Mouse (Mus musculus): ENCODE results near the gene Olfr1115. TPM values are rescaled to one million over a fixed set of nuclear protein-coding genes. Genes with fewer than 3 reads are reported as not detected.
"Not testable (repeated sequence)": the region's sequence is repeated elsewhere in the genome, so short reads cannot be mapped to it uniquely, and the experiment has no call there.

The Olfr1115 gene
- polyA plus RNA-seq (2015; fragmentation: Nextera tagmentation; extraction: Ambion mirVana), result not detected in 2 replicates

DNA sequence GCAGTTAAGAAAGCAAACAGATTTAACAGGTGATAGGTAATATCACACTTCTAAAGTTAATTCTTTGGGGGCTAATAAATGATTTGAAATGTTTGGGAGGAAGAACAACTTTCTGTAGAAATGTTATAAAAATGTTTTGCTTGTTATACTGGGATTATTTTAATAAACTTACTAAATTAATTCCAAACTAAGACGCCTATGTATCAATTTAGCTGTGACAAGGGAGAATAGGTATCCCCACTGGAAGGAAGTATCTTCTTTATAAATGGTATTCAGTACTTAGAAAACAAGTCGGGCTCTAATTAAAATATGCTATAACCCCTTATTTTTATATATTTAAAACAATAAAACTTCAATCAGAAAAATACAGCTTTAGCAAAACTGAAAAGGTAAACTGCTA lies at the start of gene Olfr1115:
Olfr1115 (plus strand) TSS at position 301 of the 400 bp plus-strand sequence.
- Histone ChIP-seq H3K27me3 (no peaks in the 10 kb centered on the region), H3K9ac (no peak within 1 kb of the TSS), H3K4me3 (no peak within 1 kb of the TSS), H3K9me3 (no peaks in the 10 kb centered on the region), H3K4me2 (no peak within 1 kb of the TSS), H3K36me3 (no peaks in the 10 kb centered on the region), H3K27ac (no peak within 1 kb of the TSS), H3K4me1 (no peaks in the 10 kb centered on the region)
- 72% methylated on average over 2 of the region's 2 CpGs for WGBS
- no peak for ATAC-seq (ENCODE audit: borderline replicate concordance, extremely low read depth, low FRiP score, low TSS enrichment)

DNA sequence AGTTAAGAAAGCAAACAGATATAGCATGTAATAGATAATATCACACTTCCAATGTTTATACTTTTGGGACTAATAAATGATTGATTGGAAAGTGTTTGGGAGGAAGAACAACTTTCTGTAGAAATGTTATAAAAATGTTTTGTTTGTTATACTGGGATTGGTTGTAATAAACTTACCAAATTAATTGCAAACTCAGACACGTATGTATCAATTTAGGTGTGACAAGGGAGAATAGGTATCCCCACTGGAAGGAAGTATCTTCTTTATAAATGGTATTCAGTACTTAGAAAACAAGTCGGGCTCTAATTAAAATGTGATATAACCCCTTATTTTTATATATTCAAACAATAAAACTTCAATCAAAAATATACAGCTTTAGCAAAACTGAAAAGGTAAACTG lies 39.1 kb upstream of the Olfr1115 start, which contains the start of gene Olfr1113:
Olfr1113 (plus strand) TSS at position 301 of the 400 bp plus-strand sequence.
- ATAC-seq (ENCODE audit: borderline replicate concordance, extremely low read depth, low FRiP score, low TSS enrichment), result no peak
- Histone ChIP-seq H3K27me3 (no peaks in the 10 kb centered on the region), H3K9me3 (no peaks in the 10 kb centered on the region), H3K27ac (no peak within 1 kb of the TSS), H3K4me1 (no peaks in the 10 kb centered on the region), H3K4me2 (no peak within 1 kb of the TSS), H3K4me3 (no peak within 1 kb of the TSS), H3K36me3 (no peaks in the 10 kb centered on the region), H3K9ac (no peak within 1 kb of the TSS)
- 82% methylated on average over 2 of the region's 2 CpGs for WGBS

DNA sequence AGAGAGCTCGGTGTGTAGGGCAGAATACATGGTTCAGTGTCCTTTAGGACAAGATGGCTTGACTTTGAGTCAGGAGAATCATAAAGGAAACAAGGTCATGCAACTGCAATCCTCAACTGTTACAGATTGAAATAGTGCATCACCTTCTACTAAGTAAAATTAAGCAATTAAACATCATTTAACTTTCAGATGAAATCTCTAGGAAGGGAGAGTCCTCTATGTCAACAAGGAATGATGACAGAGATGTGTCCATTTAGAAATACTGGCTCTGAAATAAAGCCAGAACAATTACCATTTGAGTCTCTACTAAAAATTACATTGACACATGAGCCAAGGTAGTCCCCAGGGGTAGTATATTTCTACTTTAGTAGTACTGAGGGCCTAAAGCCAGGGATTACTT lies 19.4 kb downstream of the Olfr1115 start, which contains the start of gene Olfr1116:
Olfr1116 (plus strand) TSS at position 301 of the 400 bp plus-strand sequence.
- H3K36me3 ChIP-seq, result no peaks in the 10 kb centered on the region
- H3K4me2 ChIP-seq, result no peak within 1 kb of the TSS
- H3K9me3 ChIP-seq, result no peaks in the 10 kb centered on the region
- WGBS, result 82% methylated on average over 1 of the region's 1 CpGs
- no peaks in the 10 kb centered on the region for H3K27me3 ChIP-seq
- no peak within 1 kb of the TSS for H3K27ac ChIP-seq
- no peak for ATAC-seq (ENCODE audit: borderline replicate concordance, extremely low read depth, low FRiP score, low TSS enrichment)
- H3K4me1 ChIP-seq, result no peaks in the 10 kb centered on the region
- no peak within 1 kb of the TSS for H3K9ac ChIP-seq
- H3K4me3 ChIP-seq, result no peak within 1 kb of the TSS

GRCm38 (mm10) chr2:87293977-87294376 lies 46.2 kb downstream of the Olfr1115 start:
- not testable (repeated sequence) for ATAC-seq (ENCODE audit: borderline replicate concordance, extremely low read depth, low FRiP score, low TSS enrichment)

More at GRCm38 (mm10) chr2:87293977-87294376, 46.2 kb downstream of the Olfr1115 start:
- not testable (repeated sequence) for H3K9ac ChIP-seq, H3K27ac ChIP-seq, H3K36me3 ChIP-seq, H3K9me3 ChIP-seq, H3K4me2 ChIP-seq, H3K4me3 ChIP-seq, H3K27me3 ChIP-seq, H3K4me1 ChIP-seq

Small RNAs within 50 kb of the gene (microRNA-seq; reads per million reads assigned to microRNA genes)
- gene Gm27438, result not detected

Other genes with a start within 250 kb of the Olfr1115 start
- gene Olfr1102, start 249.6 kb upstream of the Olfr1115 start, polyA plus RNA-seq (2015; fragmentation: Nextera tagmentation; extraction: Ambion mirVana), result not detected in 2 replicates
- gene Olfr1104, start 220.9 kb upstream of the Olfr1115 start, polyA plus RNA-seq (2015; fragmentation: Nextera tagmentation; extraction: Ambion mirVana), result not detected in 2 replicates
- gene Olfr1105, start 211.5 kb upstream of the Olfr1115 start, polyA plus RNA-seq (2015; fragmentation: Nextera tagmentation; extraction: Ambion mirVana), result not detected in 2 replicates
- gene Olfr1106, start 195.7 kb upstream of the Olfr1115 start, polyA plus RNA-seq (2015; fragmentation: Nextera tagmentation; extraction: Ambion mirVana), result not detected in 2 replicates
- gene Olfr1107, start 172.2 kb upstream of the Olfr1115 start, polyA plus RNA-seq (2015; fragmentation: Nextera tagmentation; extraction: Ambion mirVana), result not detected in 2 replicates
- gene Olfr1109, start 152.0 kb upstream of the Olfr1115 start, polyA plus RNA-seq (2015; fragmentation: Nextera tagmentation; extraction: Ambion mirVana), result not detected in 2 replicates
- gene Olfr259, start 133.4 kb upstream of the Olfr1115 start, polyA plus RNA-seq (2015; fragmentation: Nextera tagmentation; extraction: Ambion mirVana), result not detected in 2 replicates
- not detected in 2 replicates for gene Olfr1110, start 107.7 kb upstream of the Olfr1115 start, polyA plus RNA-seq (2015; fragmentation: Nextera tagmentation; extraction: Ambion mirVana)
- gene Olfr1111, start 95.4 kb upstream of the Olfr1115 start, polyA plus RNA-seq (2015; fragmentation: Nextera tagmentation; extraction: Ambion mirVana), result not detected in 2 replicates
- not detected in 2 replicates for gene Olfr1112, start 60.2 kb upstream of the Olfr1115 start, polyA plus RNA-seq (2015; fragmentation: Nextera tagmentation; extraction: Ambion mirVana)
- gene Olfr1113, start 39.0 kb upstream of the Olfr1115 start, polyA plus RNA-seq (2015; fragmentation: Nextera tagmentation; extraction: Ambion mirVana), result not detected in 2 replicates
- not detected in 2 replicates for gene Olfr1116, start 19.5 kb downstream of the Olfr1115 start, polyA plus RNA-seq (2015; fragmentation: Nextera tagmentation; extraction: Ambion mirVana)
- not detected in 2 replicates for gene Olfr1118, start 59.6 kb downstream of the Olfr1115 start, polyA plus RNA-seq (2015; fragmentation: Nextera tagmentation; extraction: Ambion mirVana)
- not detected in 2 replicates for gene Olfr1120, start 106.8 kb downstream of the Olfr1115 start, polyA plus RNA-seq (2015; fragmentation: Nextera tagmentation; extraction: Ambion mirVana)
- gene Olfr1121, start 121.9 kb downstream of the Olfr1115 start, polyA plus RNA-seq (2015; fragmentation: Nextera tagmentation; extraction: Ambion mirVana), result not detected in 2 replicates
- gene Olfr1122, start 137.8 kb downstream of the Olfr1115 start, polyA plus RNA-seq (2015; fragmentation: Nextera tagmentation; extraction: Ambion mirVana), result not detected in 2 replicates
- gene Olfr1123, start 168.6 kb downstream of the Olfr1115 start, polyA plus RNA-seq (2015; fragmentation: Nextera tagmentation; extraction: Ambion mirVana), result not detected in 2 replicates
- gene Olfr1124, start 182.3 kb downstream of the Olfr1115 start, polyA plus RNA-seq (2015; fragmentation: Nextera tagmentation; extraction: Ambion mirVana), result 0.07 and 0.09 TPM in 2 replicates
- gene Olfr1126, start 205.9 kb downstream of the Olfr1115 start, polyA plus RNA-seq (2015; fragmentation: Nextera tagmentation; extraction: Ambion mirVana), result not detected in 2 replicates
- not detected in 2 replicates for gene Pramel7, start 249.1 kb downstream of the Olfr1115 start, polyA plus RNA-seq (2015; fragmentation: Nextera tagmentation; extraction: Ambion mirVana)

Measured in lung, embryonic 15.5 days (tissue).